Mouse (Mus musculus): ENCODE data around the gene BC051142. TPM values are rescaled to one million over a fixed set of nuclear protein-coding genes. Genes with fewer than 3 reads are reported as not detected.

BC051142 gene
- polyA plus RNA-seq, 1 experiment from 2014 or later = 0.15 TPM

GRCm38 (mm10) chr17:34379451-34379850, 19.2 kb upstream of the BC051142 start:
- Histone ChIP-seq H3K4me1 (no peaks in the 10 kb centered on the region), H3K27ac (no peak overlapping the region), H3K9me3 (no peaks in the 10 kb centered on the region), H3K4me3 (no peak overlapping the region), H3K27me3 (ENCODE audit: insufficient read depth, poor library complexity, severe bottlenecking) (no peaks in the 10 kb centered on the region; the same call in 1 of the 2 replicates), H3K36me3 (no peaks in the 10 kb centered on the region)
- no peak for DNase-seq (ENCODE audit: low spot score)
- WGBS = 80% methylated on average over 7 of the region's 7 CpGs

- Histone ChIP-seq H3K36me3 (no peaks in the 10 kb centered on the region), H3K4me3 (no peak overlapping the region), H3K9me3 (no peaks in the 10 kb centered on the region), H3K4me1 (no peaks in the 10 kb centered on the region), H3K27ac (no peak overlapping the region), H3K27me3 (ENCODE audit: insufficient read depth, poor library complexity, severe bottlenecking) (0 out of 2 replicates have a peak, but pooled peaks cover 4% of the 10 kb centered on the region)
- DNase-seq (ENCODE audit: low spot score) = no peak
- WGBS = 69% methylated on average over 11 of the region's 11 CpGs
Observed at GRCm38 (mm10) chr17:34381876-34382275, 16.7 kb upstream of the BC051142 start.

- DNase-seq (ENCODE audit: low spot score) = no peak
Observed at GRCm38 (mm10) chr17:34383212-34383611, 15.4 kb upstream of the BC051142 start.

GRCm38 (mm10) chr17:34384699-34385098, 13.9 kb upstream of the BC051142 start:
- Histone ChIP-seq H3K27ac (no peak overlapping the region), H3K9me3 (no peaks in the 10 kb centered on the region), H3K4me3 (no peak overlapping the region), H3K4me1 (no peaks in the 10 kb centered on the region), H3K27me3 (ENCODE audit: insufficient read depth, poor library complexity, severe bottlenecking) (peaks cover 8% of the 10 kb centered on the region; the same call in 1 of the 2 replicates), H3K36me3 (no peaks in the 10 kb centered on the region)
- no peak for DNase-seq (ENCODE audit: low spot score)
- 64% methylated on average over 3 of the region's 3 CpGs for WGBS

More at GRCm38 (mm10) chr17:34383212-34383611, 15.4 kb upstream of the BC051142 start:
- no peak overlapping the region for H3K4me3 ChIP-seq
- no peaks in the 10 kb centered on the region for H3K9me3 ChIP-seq
- no peak overlapping the region for H3K27ac ChIP-seq
- no peaks in the 10 kb centered on the region for H3K4me1 ChIP-seq
- 74% methylated on average over 7 of the region's 7 CpGs for WGBS
- H3K27me3 ChIP-seq (ENCODE audit: insufficient read depth, poor library complexity, severe bottlenecking) = 0 out of 2 replicates have a peak, but pooled peaks cover 4% of the 10 kb centered on the region
- H3K36me3 ChIP-seq = no peaks in the 10 kb centered on the region

GRCm38 (mm10) chr17:34386656-34387055, 12.0 kb upstream of the BC051142 start:
- Histone ChIP-seq H3K27me3 (ENCODE audit: insufficient read depth, poor library complexity, severe bottlenecking) (peaks cover 21% of the 10 kb centered on the region), H3K4me3 (no peak overlapping the region), H3K36me3 (no peaks in the 10 kb centered on the region), H3K27ac (no peak overlapping the region), H3K4me1 (no peaks in the 10 kb centered on the region), H3K9me3 (no peaks in the 10 kb centered on the region)
- WGBS = 64% methylated on average over 2 of the region's 2 CpGs
- DNase-seq (ENCODE audit: low spot score) = no peak

GRCm38 (mm10) chr17:34388513-34388912, 10.1 kb upstream of the BC051142 start:
- WGBS = 39% methylated on average over 4 of the region's 4 CpGs
- no peak for DNase-seq (ENCODE audit: low spot score)

GRCm38 (mm10) chr17:34391507-34391906, 7.1 kb upstream of the BC051142 start:
- H3K9me3 ChIP-seq = no peaks in the 10 kb centered on the region
- no peaks in the 10 kb centered on the region for H3K36me3 ChIP-seq
- no peak for DNase-seq (ENCODE audit: low spot score)
- H3K27me3 ChIP-seq (ENCODE audit: insufficient read depth, poor library complexity, severe bottlenecking) = peaks cover 24% of the 10 kb centered on the region
- WGBS = 61% methylated on average over 7 of the region's 7 CpGs
- H3K4me1 ChIP-seq = 0 out of 2 replicates have a peak, but pooled peaks cover 8% of the 10 kb centered on the region
- H3K4me3 ChIP-seq = no peak overlapping the region
- H3K27ac ChIP-seq = no peak overlapping the region

More at GRCm38 (mm10) chr17:34388513-34388912, 10.1 kb upstream of the BC051142 start:
- H3K27ac ChIP-seq = no peak overlapping the region
- H3K36me3 ChIP-seq = no peaks in the 10 kb centered on the region
- no peak overlapping the region for H3K4me3 ChIP-seq
- H3K4me1 ChIP-seq = 0 out of 2 replicates have a peak, but pooled peaks cover 8% of the 10 kb centered on the region
- no peaks in the 10 kb centered on the region for H3K9me3 ChIP-seq
- peaks cover 28% of the 10 kb centered on the region for H3K27me3 ChIP-seq (ENCODE audit: insufficient read depth, poor library complexity, severe bottlenecking)

- Histone ChIP-seq H3K4me3 (peak overlapping the region; percentile 49), H3K4me1 (0 out of 2 replicates have a peak, but pooled peaks cover 8% of the 10 kb centered on the region), H3K9me3 (no peaks in the 10 kb centered on the region), H3K36me3 (no peaks in the 10 kb centered on the region), H3K27me3 (ENCODE audit: insufficient read depth, poor library complexity, severe bottlenecking) (peaks cover 24% of the 10 kb centered on the region), H3K27ac (no peak overlapping the region)
- 5% methylated on average over 24 of the region's 24 CpGs for WGBS
- no peak for DNase-seq (ENCODE audit: low spot score)
Observed at GRCm38 (mm10) chr17:34392321-34392720, 6.3 kb upstream of the BC051142 start.

GRCm38 (mm10) chr17:34397357-34397756, 1.3 kb upstream of the BC051142 start:
- 62% methylated on average over 5 of the region's 5 CpGs for WGBS
- Histone ChIP-seq H3K4me3 (no peak overlapping the region), H3K27ac (no peak overlapping the region), H3K9me3 (no peaks in the 10 kb centered on the region), H3K36me3 (no peaks in the 10 kb centered on the region), H3K4me1 (0 out of 2 replicates have a peak, but pooled peaks cover 3% of the 10 kb centered on the region), H3K27me3 (ENCODE audit: insufficient read depth, poor library complexity, severe bottlenecking) (peaks cover 16% of the 10 kb centered on the region)
- no peak for DNase-seq (ENCODE audit: low spot score)

- peak overlapping the region; percentile 67 for H3K4me3 ChIP-seq
- no peaks in the 10 kb centered on the region for H3K36me3 ChIP-seq
- H3K4me1 ChIP-seq = 0 out of 2 replicates have a peak, but pooled peaks cover 2% of the 10 kb centered on the region
- DNase-seq (ENCODE audit: low spot score) = no peak
- H3K27ac ChIP-seq = peak overlapping the region; percentile 83
- 10% methylated on average over 9 of the region's 9 CpGs for WGBS
- peaks cover 16% of the 10 kb centered on the region for H3K27me3 ChIP-seq (ENCODE audit: insufficient read depth, poor library complexity, severe bottlenecking)
- H3K9me3 ChIP-seq = no peaks in the 10 kb centered on the region
Observed at GRCm38 (mm10) chr17:34398058-34398710, 436 bp upstream of the BC051142 start.

- peak overlapping the region; percentile 67 for H3K4me3 ChIP-seq
Observed at GRCm38 (mm10) chr17:34399394-34399715, 735 bp downstream of the BC051142 start.

GRCm38 (mm10) chr17:34411117-34411516, 12.5 kb downstream of the BC051142 start:
- Histone ChIP-seq H3K36me3 (no peaks in the 10 kb centered on the region), H3K4me1 (no peaks in the 10 kb centered on the region), H3K27me3 (ENCODE audit: insufficient read depth, poor library complexity, severe bottlenecking) (peaks cover 10% of the 10 kb centered on the region; the same call in 1 of the 2 replicates), H3K4me3 (no peak overlapping the region), H3K27ac (no peak overlapping the region), H3K9me3 (no peaks in the 10 kb centered on the region)
- WGBS = 26% methylated on average over 6 of the region's 6 CpGs
- DNase-seq (ENCODE audit: low spot score) = no peak

More at GRCm38 (mm10) chr17:34399394-34399715, 735 bp downstream of the BC051142 start:
- WGBS = 43% methylated on average over 4 of the region's 4 CpGs
- peaks cover 16% of the 10 kb centered on the region for H3K27me3 ChIP-seq (ENCODE audit: insufficient read depth, poor library complexity, severe bottlenecking)
- no peak overlapping the region; the same call in 1 of the 2 replicates for H3K27ac ChIP-seq
- no peak for DNase-seq (ENCODE audit: low spot score)
- H3K4me1 ChIP-seq = 0 out of 2 replicates have a peak, but pooled peaks cover 2% of the 10 kb centered on the region
- H3K9me3 ChIP-seq = no peaks in the 10 kb centered on the region
- H3K36me3 ChIP-seq = no peaks in the 10 kb centered on the region

GRCm38 (mm10) chr17:34420014-34420413, 21.4 kb downstream of the BC051142 start:
- no peak overlapping the region for H3K4me3 ChIP-seq
- 63% methylated on average over 7 of the region's 7 CpGs for WGBS
- no peaks in the 10 kb centered on the region for H3K36me3 ChIP-seq
- no peak for DNase-seq (ENCODE audit: low spot score)
- no peaks in the 10 kb centered on the region for H3K9me3 ChIP-seq
- H3K27me3 ChIP-seq (ENCODE audit: insufficient read depth, poor library complexity, severe bottlenecking) = no peaks in the 10 kb centered on the region
- no peak overlapping the region for H3K27ac ChIP-seq
- no peaks in the 10 kb centered on the region for H3K4me1 ChIP-seq
